Mouse (Mus musculus) kidney, adult 9 months (tissue): ENCODE results near the gene Dlg2.

Experiments
- DNase-seq: peaks from one replicate; pipeline ENCODE4 v3.0.0; 2022

The Dlg2 gene

DNA sequence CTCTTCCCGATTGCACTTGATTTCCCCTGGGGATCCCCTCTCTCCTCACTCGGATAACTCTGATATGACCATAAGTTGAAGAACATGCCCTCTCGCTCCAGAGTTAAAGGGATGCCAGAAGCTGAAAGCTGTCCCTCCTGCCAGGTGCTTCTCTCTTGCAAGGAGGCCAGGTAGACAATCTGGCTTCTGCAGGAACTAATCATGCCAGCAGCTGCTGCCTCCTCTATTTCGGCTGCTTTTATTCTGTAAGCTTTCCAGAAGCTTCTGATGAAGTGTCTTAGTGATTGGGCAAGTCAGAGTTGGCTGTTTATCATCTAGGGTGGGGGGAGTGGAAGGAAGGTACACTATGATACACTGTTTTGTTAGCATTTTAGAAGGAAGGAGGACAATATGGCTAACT, 1127.1 kb downstream of the Dlg2 start:
- no peak for DNase-seq

- DNase-seq, result no peak
Observed at GRCm38 (mm10) chr7:91653033-91653432, 1176.6 kb downstream of the Dlg2 start.

- no peak for DNase-seq
Observed at GRCm38 (mm10) chr7:91659498-91659897, 1183.0 kb downstream of the Dlg2 start.

- no peak for DNase-seq
Observed at GRCm38 (mm10) chr7:91672236-91673017, 1196.0 kb downstream of the Dlg2 start.

DNA sequence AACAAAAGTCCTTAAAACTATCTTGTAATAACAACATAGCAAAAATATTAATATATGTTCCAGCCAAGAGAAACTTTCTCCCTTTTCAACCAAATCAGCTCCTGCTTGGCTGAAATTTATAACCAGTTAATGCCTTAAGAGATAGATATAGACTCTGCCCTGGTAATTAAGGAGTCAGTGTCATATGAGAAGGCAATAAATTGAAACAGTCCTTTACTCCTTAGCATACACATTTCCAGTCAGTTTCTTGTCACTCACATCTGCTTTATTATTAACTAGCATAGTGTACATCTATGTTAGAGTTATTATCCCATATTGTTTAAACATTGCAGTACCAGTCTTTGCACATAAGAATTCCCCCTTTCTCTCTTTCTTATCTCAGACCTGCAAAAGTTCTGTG, 1197.9 kb downstream of the Dlg2 start:
- no peak for DNase-seq

DNA sequence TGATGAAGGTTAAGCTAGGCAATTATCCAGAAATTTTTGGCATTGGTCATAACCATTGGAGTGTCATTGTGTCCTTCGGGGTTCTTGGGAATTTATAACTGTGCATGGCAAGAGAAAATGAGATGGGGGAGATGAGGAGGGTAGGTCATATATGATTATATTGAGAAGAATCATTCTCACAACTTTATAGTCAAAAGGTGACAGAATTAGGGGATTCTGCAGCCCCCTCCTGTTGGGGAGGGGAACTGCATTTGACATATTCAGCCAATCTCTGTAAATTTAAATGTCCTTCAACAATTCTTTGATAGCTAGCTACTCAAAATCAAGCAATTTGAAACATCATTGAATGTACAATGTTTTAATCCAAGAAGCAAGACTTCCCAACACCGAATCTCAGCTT, 1201.5 kb downstream of the Dlg2 start:
- DNase-seq, result no peak

DNA sequence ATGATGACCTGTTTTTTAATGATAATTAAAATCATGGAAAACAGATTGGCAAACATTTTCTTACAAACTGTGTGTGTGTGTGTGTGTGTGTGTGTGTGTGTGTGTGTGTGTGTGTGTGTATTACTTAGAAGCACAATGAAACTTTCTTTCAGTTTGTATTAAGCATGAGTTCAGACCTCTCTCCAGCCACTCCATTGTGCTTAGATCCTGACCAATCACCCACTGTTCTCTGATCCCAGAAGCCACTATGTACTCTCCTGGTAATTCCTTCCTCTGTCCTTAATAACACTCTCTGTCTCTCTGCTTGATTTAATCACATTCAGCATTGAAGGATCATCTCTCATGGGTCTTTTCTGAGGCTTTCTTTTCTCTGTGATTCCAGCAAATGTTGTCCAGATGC, 1211.5 kb downstream of the Dlg2 start:
- DNase-seq, result no peak

- DNase-seq, result no peak
Observed at GRCm38 (mm10) chr7:91689829-91690228, 1213.4 kb downstream of the Dlg2 start.

- DNase-seq, result no peak
Observed at GRCm38 (mm10) chr7:91709853-91710252, 1233.4 kb downstream of the Dlg2 start.

DNA sequence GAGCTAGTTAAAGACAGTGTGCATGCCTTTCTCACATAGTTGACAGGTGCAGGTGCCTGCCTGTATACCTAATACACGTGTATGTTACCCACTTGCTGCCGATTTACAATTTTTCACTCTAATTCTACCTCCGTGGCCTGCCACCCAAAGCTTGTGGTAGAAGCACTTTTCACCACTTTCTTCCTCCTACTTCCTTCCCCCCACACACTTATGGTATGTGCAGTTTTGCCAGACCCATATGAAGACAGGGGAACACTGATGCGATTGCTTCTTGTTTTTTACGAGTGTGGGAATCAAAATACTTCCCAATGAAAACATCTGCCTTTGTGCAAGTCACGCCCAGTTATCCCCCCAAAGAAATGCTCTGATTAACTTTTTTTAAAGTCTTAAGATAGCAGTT, 1234.7 kb downstream of the Dlg2 start:
- no peak for DNase-seq

DNA sequence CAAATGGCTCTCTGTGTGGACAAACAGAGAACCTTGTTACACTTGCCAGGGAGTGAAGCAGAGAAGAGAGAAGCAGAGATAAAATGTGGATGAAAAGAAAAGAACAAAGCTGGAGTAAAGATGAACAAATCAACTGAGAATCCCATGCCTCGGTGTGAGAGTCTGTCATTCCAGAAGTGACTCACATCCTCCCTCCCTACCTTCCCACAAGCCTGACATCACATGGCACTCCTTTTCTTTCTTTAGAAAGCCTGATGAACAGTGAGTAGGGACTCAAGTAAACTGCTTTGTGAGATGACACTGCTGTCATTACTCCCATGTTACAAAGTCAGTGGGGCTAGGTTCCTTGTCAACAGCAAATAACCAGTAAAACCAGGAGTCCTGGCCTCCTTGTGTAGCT, 1239.3 kb downstream of the Dlg2 start:
- no peak for DNase-seq

DNA sequence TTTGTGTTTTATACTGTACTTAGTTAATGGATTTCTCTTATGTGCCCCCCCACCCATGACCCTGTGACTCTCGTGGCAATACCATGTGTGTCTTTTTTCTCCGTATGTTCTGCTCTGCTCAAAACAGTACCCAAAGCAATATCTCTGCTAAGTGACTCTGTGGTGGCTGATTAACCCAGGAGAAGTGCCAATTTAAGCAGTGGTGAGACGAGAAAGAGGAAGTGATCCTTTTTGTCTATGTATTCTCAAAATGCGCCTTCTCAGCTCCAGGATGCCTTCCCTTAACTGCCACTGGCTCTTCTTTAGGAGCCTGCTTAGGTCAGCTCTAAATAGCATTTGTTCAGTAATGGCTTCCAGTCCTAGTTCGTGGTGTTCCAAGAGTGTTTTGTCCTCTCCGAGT, 1240.2 kb downstream of the Dlg2 start:
- no peak for DNase-seq

DNA sequence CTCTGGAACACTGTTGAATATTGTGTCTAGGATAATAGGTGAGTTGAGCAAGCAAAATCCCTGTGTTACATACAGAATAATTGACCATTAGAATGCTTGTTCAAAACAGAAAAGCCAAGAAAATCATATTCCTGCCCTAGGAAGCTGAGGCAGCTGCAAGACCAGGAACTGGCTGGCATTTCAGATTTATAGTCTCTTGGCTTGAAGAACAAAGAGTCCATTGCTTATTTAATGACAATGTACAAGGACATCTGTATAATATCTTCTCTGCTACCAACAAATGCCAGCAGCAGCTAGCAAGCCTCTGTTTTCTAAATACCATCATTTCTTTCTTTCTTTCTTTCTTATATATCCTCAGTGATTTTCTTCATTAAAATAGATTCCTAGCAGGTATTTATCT, 1243.8 kb downstream of the Dlg2 start:
- no peak for DNase-seq

DNA sequence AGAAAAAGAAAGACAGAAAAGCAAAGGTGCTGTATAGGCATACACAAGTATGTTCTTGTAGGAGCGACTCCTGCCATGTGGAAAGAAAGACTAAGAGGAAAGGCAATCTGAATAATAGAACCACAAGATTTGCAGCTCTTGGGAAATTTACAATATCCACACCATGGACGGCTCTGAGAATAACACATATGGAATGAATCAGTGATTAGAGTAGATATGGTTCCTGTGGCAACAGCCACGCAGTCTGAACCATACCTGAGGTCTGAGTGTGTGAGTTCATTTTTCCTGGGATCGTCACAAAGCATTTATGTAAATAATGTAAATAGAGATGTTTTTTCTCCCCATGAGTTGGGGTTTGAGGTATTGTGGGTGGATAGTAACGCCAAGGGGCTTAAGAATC, 1247.9 kb downstream of the Dlg2 start:
- no peak for DNase-seq

DNA sequence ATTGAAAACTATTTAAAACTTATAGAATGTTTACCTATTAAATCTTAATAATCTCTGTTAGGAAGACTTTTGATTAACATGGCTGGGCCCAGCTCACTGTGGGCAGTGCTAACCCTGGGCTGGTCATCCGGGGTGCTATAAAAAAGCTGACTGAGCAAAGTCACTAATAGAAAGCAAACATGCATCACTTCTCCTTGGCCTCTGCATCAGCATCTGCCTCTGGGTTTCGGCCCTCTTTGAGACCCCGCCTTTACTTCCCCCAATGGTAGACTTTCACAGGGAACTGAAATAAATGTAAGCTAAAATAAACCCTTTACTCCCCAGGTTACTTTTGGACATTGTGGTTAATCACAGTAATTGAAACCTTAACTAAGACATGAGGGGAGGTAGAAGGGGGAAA, 1264.3 kb downstream of the Dlg2 start:
- DNase-seq, result no peak

- no peak for DNase-seq
Observed at GRCm38 (mm10) chr7:91753151-91753861, 1276.8 kb downstream of the Dlg2 start.

- no peak for DNase-seq
Observed at GRCm38 (mm10) chr7:91767648-91768047, 1291.2 kb downstream of the Dlg2 start.

- no peak for DNase-seq
Observed at GRCm38 (mm10) chr7:91778673-91779072, 1302.2 kb downstream of the Dlg2 start.

GRCm38 (mm10) chr7:91784617-91785016, 1308.1 kb downstream of the Dlg2 start:
- no peak for DNase-seq

DNA sequence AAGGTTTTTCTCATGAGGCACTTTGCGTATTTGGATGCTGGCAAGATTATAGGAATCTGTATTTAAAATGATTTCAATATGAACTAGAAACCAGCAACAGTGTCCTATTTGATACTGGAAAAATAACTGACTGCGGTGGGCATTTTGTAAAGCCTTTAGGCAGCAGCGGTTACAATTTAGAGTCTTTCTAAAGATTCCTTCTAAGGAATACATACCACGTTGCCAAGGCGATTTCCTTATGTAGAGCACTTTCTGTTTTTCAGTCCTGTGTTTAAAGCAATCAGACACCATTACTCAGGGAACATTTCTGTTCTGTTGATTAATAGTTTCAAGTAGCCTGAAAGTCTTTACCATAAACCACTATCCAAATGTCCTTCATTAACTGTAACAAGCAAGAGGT, 1309.0 kb downstream of the Dlg2 start:
- DNase-seq, result no peak

- no peak for DNase-seq
Observed at GRCm38 (mm10) chr7:91785871-91786270, 1309.4 kb downstream of the Dlg2 start.

- no peak for DNase-seq
Observed at GRCm38 (mm10) chr7:91790949-91791564, 1314.6 kb downstream of the Dlg2 start.

GRCm38 (mm10) chr7:91806632-91807031, 1330.2 kb downstream of the Dlg2 start:
- no peak for DNase-seq

- no peak for DNase-seq
Observed at GRCm38 (mm10) chr7:91810774-91811173, 1334.3 kb downstream of the Dlg2 start.
